Mouse (Mus musculus): ENCODE data around the gene Lyrm9.

- TF ChIP-seq CTCF (IDR thresholded peaks at IDR 0.05 in 2 of 3, conservative IDR thresholded peaks at IDR 0.05 in 1 of 3; ENCODE audit: control insufficient read depth in 1 of 3, insufficient read depth in 1 of 3, low read depth in 2 of 3, low read length in 3 of 3, poor library complexity in 1 of 3, severe bottlenecking in 1 of 3) (no peak), ZMIZ1 (IDR thresholded peaks at IDR 0.05; ENCODE audit: low read depth, low read length) (no peak), TAL1 (IDR thresholded peaks at IDR 0.05; ENCODE audit: low read length) (no peak), BHLHE40 (IDR thresholded peaks at IDR 0.05; ENCODE audit: borderline replicate concordance, low read depth, low read length) (no peak), CHD2 (IDR thresholded peaks at IDR 0.05; ENCODE audit: low read length) (no peak), EP300 (IDR thresholded peaks at IDR 0.05; ENCODE audit: low read depth in 1 of 2, low read length in 2 of 2) (peak; percentile 67)
Observed at GRCm38 (mm10) chr11:78789370-78790060, 36.9 kb upstream of the Lyrm9 start.
